ENCODE assay signal across 9 mouse cellular contexts in the genomic region with DNA sequence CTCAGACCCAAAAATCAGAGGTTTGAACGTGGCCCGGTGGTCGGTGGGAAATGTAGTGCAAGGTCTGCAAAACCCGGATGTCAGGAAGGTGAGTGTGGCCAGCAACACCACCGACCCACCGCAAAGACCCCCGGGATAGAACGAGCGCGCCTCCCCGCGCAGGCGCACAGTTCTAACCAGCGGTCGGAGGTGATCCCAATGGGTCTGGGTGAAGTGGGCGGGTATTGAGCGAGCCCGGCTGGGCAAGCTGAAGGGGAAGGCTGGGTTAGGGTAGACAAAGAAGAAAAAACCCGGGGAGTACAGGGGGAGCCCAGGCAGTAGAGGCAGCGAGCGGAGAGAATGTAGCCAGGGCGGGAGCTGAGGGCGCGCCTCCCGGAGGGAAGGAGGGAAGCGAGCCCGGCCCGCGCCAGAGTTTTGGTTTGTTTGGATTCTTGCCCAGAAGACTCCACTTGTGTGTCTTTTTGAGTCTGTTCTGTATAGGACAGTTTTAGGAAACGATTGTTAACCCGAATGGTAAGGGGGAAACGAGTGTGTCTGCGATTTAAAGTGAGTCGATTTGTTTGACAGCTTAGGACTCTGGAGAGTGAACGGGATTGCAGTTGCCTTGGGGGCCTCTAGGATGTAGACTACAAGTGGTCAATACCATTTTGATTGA. TPM values are rescaled to one million over a fixed set of nuclear protein-coding genes. Genes with fewer than 3 reads are reported as not detected.
DNase-seq lines count a peak whose midpoint lies in the region; ATAC-seq and TF ChIP-seq lines count a peak whose summit lies in the region.
"Had no signal": no experiment of that assay in that cellular context is flagged by ENCODE, and none has a peak within 500 bp of the region (broad histone marks: within the 10 kb centered on the region; RNA-seq: fewer than 3 reads in every experiment).

No protein-coding gene starts in this region.

- TF ChIP-seq CTCF in embryonic fibroblast, embryonic 13.5 days (IDR thresholded peaks at IDR 0.05; ENCODE audit: borderline replicate concordance, insufficient read depth, low read length): no peak

- peaks cover 9% of the 10 kb centered on the region for H3K36me3 ChIP-seq in erythroblast, embryonic 14.5 days (ENCODE audit: control insufficient read depth)
- peaks cover 58% of the 10 kb centered on the region for H3K36me3 ChIP-seq in heart, embryonic 12.5 days
- peaks cover 36% of the 10 kb centered on the region for H3K36me3 ChIP-seq in kidney, embryonic 16.5 days (ENCODE audit: insufficient read depth, low read length)
- H3K36me3 ChIP-seq in stomach, embryonic 16.5 days (ENCODE audit: control insufficient read depth, insufficient read depth, low read length): peaks cover 13% of the 10 kb centered on the region

- H3K27ac ChIP-seq in embryonic fibroblast, embryonic 13.5 days (ENCODE audit: insufficient read depth, low read length): no peak overlapping the region
- peak overlapping the region; percentile 85 for H3K27ac ChIP-seq in heart, embryonic 12.5 days (ENCODE audit: poor library complexity, severe bottlenecking)
- H3K27ac ChIP-seq in kidney, embryonic 16.5 days (ENCODE audit: low read length): peak overlapping the region; percentile 91
- H3K27ac ChIP-seq in stomach, embryonic 16.5 days (ENCODE audit: low read length): peak overlapping the region; percentile 77; the same call in 1 of the 2 replicates

- peaks cover 2% of the 10 kb centered on the region for H3K4me1 ChIP-seq in erythroblast, embryonic 14.5 days (ENCODE audit: control insufficient read depth)
- no peaks in the 10 kb centered on the region for H3K4me1 ChIP-seq in embryonic fibroblast, embryonic 13.5 days (ENCODE audit: control insufficient read depth, insufficient read depth, low read length)
- H3K4me1 ChIP-seq in heart, embryonic 12.5 days (replicated peaks): no peaks in the 10 kb centered on the region
- peaks cover 4% of the 10 kb centered on the region for H3K4me1 ChIP-seq in kidney, embryonic 16.5 days (ENCODE audit: insufficient read depth, low read length)
- peaks cover 4% of the 10 kb centered on the region for H3K4me1 ChIP-seq in stomach, embryonic 16.5 days (ENCODE audit: control insufficient read depth, insufficient read depth, low read length)

- 3% methylated on average over 35 of the region's 35 CpGs for WGBS in heart, embryonic 12.5 days
- WGBS in kidney, embryonic 16.5 days: 2% methylated on average over 35 of the region's 35 CpGs
- 1% methylated on average over 35 of the region's 35 CpGs for WGBS in stomach, embryonic 16.5 days

- peaks cover 6% of the 10 kb centered on the region for H3K9me3 ChIP-seq in erythroblast, embryonic 14.5 days (ENCODE audit: control insufficient read depth, low read length)
- peaks cover 28% of the 10 kb centered on the region for H3K9me3 ChIP-seq in heart, embryonic 12.5 days (replicated peaks)
- peaks cover 18% of the 10 kb centered on the region for H3K9me3 ChIP-seq in kidney, embryonic 16.5 days (ENCODE audit: low read length)
- peaks cover 13% of the 10 kb centered on the region; the same call in 1 of the 2 replicates for H3K9me3 ChIP-seq in stomach, embryonic 16.5 days (replicated peaks; ENCODE audit: control insufficient read depth, low read length)

- peaks cover 10% of the 10 kb centered on the region for H3K27me3 ChIP-seq in erythroblast, embryonic 14.5 days (ENCODE audit: control insufficient read depth)
- no peaks in the 10 kb centered on the region for H3K27me3 ChIP-seq in heart, embryonic 12.5 days (replicated peaks)
- no peaks in the 10 kb centered on the region for H3K27me3 ChIP-seq in kidney, embryonic 16.5 days (ENCODE audit: insufficient read depth, low read length)
- H3K27me3 ChIP-seq in stomach, embryonic 16.5 days (ENCODE audit: control insufficient read depth, insufficient read depth, low read length): no peaks in the 10 kb centered on the region

- ATAC-seq in erythroblast, adult 5-6 weeks (replicated peaks; ENCODE audit: low FRiP score, poor library complexity, severe bottlenecking): no peak
- ATAC-seq in heart, embryonic 12.5 days (ENCODE audit: insufficient number of reproducible peaks, low FRiP score): peak; percentile 92
- peak; percentile 97 for ATAC-seq in kidney, embryonic 16.5 days (ENCODE audit: low FRiP score, low TSS enrichment)
- peak; percentile 93 for ATAC-seq in stomach, embryonic 16.5 days (ENCODE audit: insufficient read depth, low FRiP score)

- peak overlapping the region; percentile 75 for H3K4me2 ChIP-seq in heart, embryonic 12.5 days
- H3K4me2 ChIP-seq in kidney, embryonic 16.5 days (replicated peaks; ENCODE audit: low read depth, low read length): peak overlapping the region; percentile 71
- H3K4me2 ChIP-seq in stomach, embryonic 16.5 days (ENCODE audit: low read depth, low read length): peak overlapping the region; percentile 76

- H3K4me3 ChIP-seq in erythroblast, embryonic 14.5 days (replicated peaks): peak overlapping the region; percentile 46
- peak overlapping the region; percentile 8 for H3K4me3 ChIP-seq in embryonic fibroblast, embryonic 13.5 days (ENCODE audit: insufficient read depth, low read length)
- peak overlapping the region; percentile 68 for H3K4me3 ChIP-seq in heart, embryonic 12.5 days
- peak overlapping the region; percentile 71 for H3K4me3 ChIP-seq in kidney, embryonic 16.5 days (ENCODE audit: low read length)
- peak overlapping the region; percentile 63 for H3K4me3 ChIP-seq in stomach, embryonic 16.5 days (replicated peaks; ENCODE audit: low read length)
- H3K4me3 ChIP-seq: myocyte had no signal

- H3K9ac ChIP-seq in heart, embryonic 12.5 days: peak overlapping the region; percentile 79
- peak overlapping the region; percentile 86 for H3K9ac ChIP-seq in kidney, embryonic 16.5 days (replicated peaks; ENCODE audit: low read length)
- peak overlapping the region; percentile 76 for H3K9ac ChIP-seq in stomach, embryonic 16.5 days (ENCODE audit: low read length)

- no peak for TF ChIP-seq POLR2A in embryonic fibroblast, embryonic 13.5 days (IDR thresholded peaks at IDR 0.05; ENCODE audit: low read depth, low read length)

- peak; percentile 70 for DNase-seq in liver
- peak; percentile 89 for DNase-seq in neural tube, embryonic 10.5 days (ENCODE audit: extremely low spot score, low spot score)

RNA-seq across cellular contexts. Expression of a gene that starts 21.9 kb away (rescaled TPM):
- 0.11 TPM in 1 of 2 replicates, not detected in the other for polyA plus RNA-seq in erythroblast, embryonic 14.5 days (2012)
- total RNA-seq in erythroblast, adult 5-6 weeks (2015; ENCODE audit: low replicate concordance): 0.63 and 1.2 TPM in 2 replicates
- total RNA-seq in erythroblast, adult 5-6 weeks (2017; ENCODE audit: low replicate concordance): 1.3 and 3.3 TPM in 2 replicates
- polyA plus RNA-seq in embryonic fibroblast, embryonic 13.5 days (2011; ENCODE audit: insufficient read length, low read depth, missing spikeins): 8.4 and 9.4 TPM in 2 replicates
- polyA plus RNA-seq in heart, embryonic 12.5 days (2016; fragmentation: Nextera tagmentation; extraction: Ambion mirVana): 11.6 TPM in 2 replicates
- 11.7 and 12.0 TPM in 2 replicates for polyA plus RNA-seq in kidney, embryonic 16.5 days (2015; fragmentation: Nextera tagmentation; extraction: Ambion mirVana)
- 9.5 TPM in 2 replicates for polyA plus RNA-seq in stomach, embryonic 16.5 days (2015; fragmentation: Nextera tagmentation; extraction: Ambion mirVana)

RNA-seq across cellular contexts. Expression of a gene that starts 25.9 kb away (rescaled TPM):
- 0.14 and 0.46 TPM in 2 replicates for polyA plus RNA-seq in erythroblast, embryonic 14.5 days (2012)
- total RNA-seq in erythroblast, adult 5-6 weeks (2015; ENCODE audit: low replicate concordance): 21.5 and 34.4 TPM in 2 replicates
- total RNA-seq in erythroblast, adult 5-6 weeks (2017; ENCODE audit: low replicate concordance): 30.3 and 56.9 TPM in 2 replicates
- 62.6 and 68.9 TPM in 2 replicates for polyA plus RNA-seq in embryonic fibroblast, embryonic 13.5 days (2011; ENCODE audit: insufficient read length, low read depth, missing spikeins)
- 10.5 TPM in 2 replicates for polyA plus RNA-seq in heart, embryonic 12.5 days (2016; fragmentation: Nextera tagmentation; extraction: Ambion mirVana)
- polyA plus RNA-seq in kidney, embryonic 16.5 days (2015; fragmentation: Nextera tagmentation; extraction: Ambion mirVana): 12.6 and 15.6 TPM in 2 replicates
- 12.2 and 12.6 TPM in 2 replicates for polyA plus RNA-seq in stomach, embryonic 16.5 days (2015; fragmentation: Nextera tagmentation; extraction: Ambion mirVana)

RNA-seq across cellular contexts. Expression of a gene that starts 40.3 kb away (rescaled TPM):
- 0.12 TPM in 1 of 2 replicates, not detected in the other for polyA plus RNA-seq in erythroblast, embryonic 14.5 days (2012)
- not detected in 2 replicates for total RNA-seq in erythroblast, adult 5-6 weeks (2015; ENCODE audit: low replicate concordance)
- not detected in 2 replicates for total RNA-seq in erythroblast, adult 5-6 weeks (2017; ENCODE audit: low replicate concordance)
- polyA plus RNA-seq in embryonic fibroblast, embryonic 13.5 days (2011; ENCODE audit: insufficient read length, low read depth, missing spikeins): not detected in 2 replicates
- polyA plus RNA-seq in heart, embryonic 12.5 days (2016; fragmentation: Nextera tagmentation; extraction: Ambion mirVana): 300 and 306 TPM in 2 replicates
- polyA plus RNA-seq in kidney, embryonic 16.5 days (2015; fragmentation: Nextera tagmentation; extraction: Ambion mirVana): 11.7 and 13.8 TPM in 2 replicates
- 12.8 and 25.0 TPM in 2 replicates for polyA plus RNA-seq in stomach, embryonic 16.5 days (2015; fragmentation: Nextera tagmentation; extraction: Ambion mirVana)

RNA-seq across cellular contexts. Expression of a gene that starts 49.1 kb away (rescaled TPM):
- not detected in 2 replicates for polyA plus RNA-seq in erythroblast, embryonic 14.5 days (2012)
- total RNA-seq in erythroblast, adult 5-6 weeks (2015; ENCODE audit: low replicate concordance): 12.7 and 14.6 TPM in 2 replicates
- 4.5 and 10.7 TPM in 2 replicates for total RNA-seq in erythroblast, adult 5-6 weeks (2017; ENCODE audit: low replicate concordance)
- 95.0 and 119 TPM in 2 replicates for polyA plus RNA-seq in embryonic fibroblast, embryonic 13.5 days (2011; ENCODE audit: insufficient read length, low read depth, missing spikeins)
- polyA plus RNA-seq in heart, embryonic 12.5 days (2016; fragmentation: Nextera tagmentation; extraction: Ambion mirVana): 90.8 and 93.5 TPM in 2 replicates
- polyA plus RNA-seq in kidney, embryonic 16.5 days (2015; fragmentation: Nextera tagmentation; extraction: Ambion mirVana): 112 and 116 TPM in 2 replicates
- polyA plus RNA-seq in stomach, embryonic 16.5 days (2015; fragmentation: Nextera tagmentation; extraction: Ambion mirVana): 96.5 and 108 TPM in 2 replicates

RNA-seq across cellular contexts. Expression of a gene that starts 53.4 kb away (rescaled TPM):
- not detected in 2 replicates for polyA plus RNA-seq in erythroblast, embryonic 14.5 days (2012)
- total RNA-seq in erythroblast, adult 5-6 weeks (2015; ENCODE audit: low replicate concordance): 0.38 and 2.1 TPM in 2 replicates
- 0.34 TPM in 1 of 2 replicates, not detected in the other for total RNA-seq in erythroblast, adult 5-6 weeks (2017; ENCODE audit: low replicate concordance)
- 2.7 and 4.8 TPM in 2 replicates for polyA plus RNA-seq in embryonic fibroblast, embryonic 13.5 days (2011; ENCODE audit: insufficient read length, low read depth, missing spikeins)
- 5.8 and 6.1 TPM in 2 replicates for polyA plus RNA-seq in heart, embryonic 12.5 days (2016; fragmentation: Nextera tagmentation; extraction: Ambion mirVana)
- 12.5 and 13.6 TPM in 2 replicates for polyA plus RNA-seq in kidney, embryonic 16.5 days (2015; fragmentation: Nextera tagmentation; extraction: Ambion mirVana)
- polyA plus RNA-seq in stomach, embryonic 16.5 days (2015; fragmentation: Nextera tagmentation; extraction: Ambion mirVana): 6.8 and 8.6 TPM in 2 replicates

Comparison
In these comparisons a context has a peak if more than half of its experiments do, and no peak if none do; other contexts are left out.
1. H3K4me3 ChIP-seq: peak in every context shown above with its lines; median percentile 71 in kidney, embryonic 16.5 days; 68 in heart, embryonic 12.5 days; 63 in stomach, embryonic 16.5 days; 46 in erythroblast, embryonic 14.5 days; 8 in embryonic fibroblast, embryonic 13.5 days.
2. RNA of a gene that starts 40.3 kb away (polyA plus RNA-seq): 300 to 306 TPM in heart, embryonic 12.5 days; 12.8 to 25.0 TPM in stomach, embryonic 16.5 days, 11.7 to 13.8 TPM in kidney, embryonic 16.5 days, not detected in embryonic fibroblast, embryonic 13.5 days and 0.12 TPM in erythroblast, embryonic 14.5 days; every median in the first group is over 10 times any median in the second.
3. Peak in every context shown above with its lines, with median percentiles within 50 percentile points of each other: H3K4me2 ChIP-seq and H3K9ac ChIP-seq.